Mouse (Mus musculus) cerebellum, adult 8-10 months (tissue): ENCODE measurements around the gene Man2c1.

ENCODE experiments used
- DNase-seq: peaks from one replicate; pipeline ENCODE4 v3.0.0; 2022

Man2c1 gene

GRCm38 (mm10) chr9:57130577-57131433 is at the start of gene Man2c1:
Man2c1 (plus strand) TSS chr9:57130690.
- DNase-seq, result peak; percentile 93

- DNase-seq, result no peak
These were observed 48.3 kb upstream of the Man2c1 start for GRCm38 (mm10) chr9:57082236-57082635.

GRCm38 (mm10) chr9:57117261-57117755 is 13.2 kb upstream of the Man2c1 start:
- no peak for DNase-seq

- DNase-seq, result no peak
These were observed 849 bp upstream of the Man2c1 start for GRCm38 (mm10) chr9:57129641-57130040.

- DNase-seq, result no peak
These were observed 6.8 kb downstream of the Man2c1 start for GRCm38 (mm10) chr9:57137246-57137645.

GRCm38 (mm10) chr9:57137777-57138176 is 7.3 kb downstream of the Man2c1 start:
- no peak for DNase-seq

GRCm38 (mm10) chr9:57138507-57138906 is 8.0 kb downstream of the Man2c1 start:
- DNase-seq, result no peak

- DNase-seq, result no peak
These were observed 8.6 kb downstream of the Man2c1 start for GRCm38 (mm10) chr9:57139110-57139509.

GRCm38 (mm10) chr9:57139571-57139970 is 9.1 kb downstream of the Man2c1 start:
- DNase-seq, result no peak

GRCm38 (mm10) chr9:57141417-57142353 is 11.2 kb downstream of the Man2c1 start:
- DNase-seq, result no peak

- no peak for DNase-seq
These were observed 12.7 kb downstream of the Man2c1 start for GRCm38 (mm10) chr9:57143212-57143611.

GRCm38 (mm10) chr9:57144830-57145229 is 14.3 kb downstream of the Man2c1 start:
- DNase-seq, result no peak

- no peak for DNase-seq
These were observed 16.1 kb downstream of the Man2c1 start for GRCm38 (mm10) chr9:57146451-57147066.

- no peak for DNase-seq
These were observed 17.0 kb downstream of the Man2c1 start for GRCm38 (mm10) chr9:57147205-57148143.

- DNase-seq, result peak; percentile 86
These were observed 17.8 kb downstream of the Man2c1 start, which contains the start of gene Neil1 for GRCm38 (mm10) chr9:57148144-57148878. Neil1 (minus strand) TSS chr9:57148305.

GRCm38 (mm10) chr9:57149021-57149420 is 18.5 kb downstream of the Man2c1 start:
- peak; percentile 10 for DNase-seq

- no peak for DNase-seq
These were observed 19.7 kb downstream of the Man2c1 start for GRCm38 (mm10) chr9:57150192-57150591.

GRCm38 (mm10) chr9:57152331-57152730 is 21.8 kb downstream of the Man2c1 start:
- DNase-seq, result no peak

GRCm38 (mm10) chr9:57156383-57156782 is 25.9 kb downstream of the Man2c1 start:
- DNase-seq, result peak; percentile 6

GRCm38 (mm10) chr9:57156823-57157222 is 26.3 kb downstream of the Man2c1 start:
- peak; percentile 2 for DNase-seq

- DNase-seq, result no peak
These were observed 27.0 kb downstream of the Man2c1 start for GRCm38 (mm10) chr9:57157499-57157898.
